Mouse (Mus musculus): ENCODE results near the gene Actn1.

DNA sequence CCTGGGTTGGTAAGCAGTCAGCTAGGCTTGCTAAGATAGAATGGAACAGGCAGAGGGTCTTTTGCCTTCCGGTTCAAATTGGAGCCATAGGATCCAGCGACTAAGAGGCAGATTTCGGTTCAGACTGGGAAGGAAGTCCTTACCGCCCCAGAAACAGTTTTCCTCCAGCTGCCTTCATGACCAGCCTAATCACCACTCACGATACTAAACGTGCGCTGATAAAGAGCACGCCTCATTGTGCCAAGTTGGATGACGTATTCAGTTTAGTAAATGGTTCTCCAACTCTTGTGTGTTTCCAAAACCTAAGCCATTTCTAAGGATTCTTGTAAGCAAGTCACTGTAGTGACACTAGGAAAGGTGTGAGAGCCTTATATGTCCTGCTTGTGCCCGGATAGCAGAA, 18.7 kb upstream of the Actn1 start:
- no peak for TF ChIP-seq POLR2A (IDR thresholded peaks at IDR 0.05; ENCODE audit: insufficient read depth, low read length)
- no peak for TF ChIP-seq CTCF (IDR thresholded peaks at IDR 0.05; ENCODE audit: low read depth, low read length)
